Mouse (Mus musculus): ENCODE measurements around the gene Soat1. TPM values are rescaled to one million over a fixed set of nuclear protein-coding genes. Genes with fewer than 3 reads are reported as not detected.

Soat1 gene
- total RNA-seq, 2 experiments from 2014 or later, result 1,034 to 1,489 TPM

DNA sequence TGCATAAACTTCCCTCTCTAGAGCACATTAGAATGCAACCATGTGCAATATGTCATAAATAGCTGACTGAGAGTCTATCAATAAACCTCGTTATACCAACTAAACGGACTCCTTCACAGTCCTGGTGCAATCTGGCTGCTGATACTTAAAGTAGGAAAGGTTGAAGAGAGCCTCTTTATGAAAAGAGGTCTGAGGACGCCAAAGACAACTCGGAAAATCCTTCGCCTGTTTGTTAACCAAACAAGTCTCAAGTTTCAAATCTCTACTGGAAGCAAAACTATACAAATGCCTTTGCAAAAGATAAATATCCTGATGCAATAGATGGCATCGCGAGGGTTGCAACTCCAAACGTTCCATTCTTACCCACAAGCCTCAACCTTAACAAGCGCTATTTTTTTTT lies 9.2 kb downstream of the Soat1 start:
- no peak for DNase-seq

DNA sequence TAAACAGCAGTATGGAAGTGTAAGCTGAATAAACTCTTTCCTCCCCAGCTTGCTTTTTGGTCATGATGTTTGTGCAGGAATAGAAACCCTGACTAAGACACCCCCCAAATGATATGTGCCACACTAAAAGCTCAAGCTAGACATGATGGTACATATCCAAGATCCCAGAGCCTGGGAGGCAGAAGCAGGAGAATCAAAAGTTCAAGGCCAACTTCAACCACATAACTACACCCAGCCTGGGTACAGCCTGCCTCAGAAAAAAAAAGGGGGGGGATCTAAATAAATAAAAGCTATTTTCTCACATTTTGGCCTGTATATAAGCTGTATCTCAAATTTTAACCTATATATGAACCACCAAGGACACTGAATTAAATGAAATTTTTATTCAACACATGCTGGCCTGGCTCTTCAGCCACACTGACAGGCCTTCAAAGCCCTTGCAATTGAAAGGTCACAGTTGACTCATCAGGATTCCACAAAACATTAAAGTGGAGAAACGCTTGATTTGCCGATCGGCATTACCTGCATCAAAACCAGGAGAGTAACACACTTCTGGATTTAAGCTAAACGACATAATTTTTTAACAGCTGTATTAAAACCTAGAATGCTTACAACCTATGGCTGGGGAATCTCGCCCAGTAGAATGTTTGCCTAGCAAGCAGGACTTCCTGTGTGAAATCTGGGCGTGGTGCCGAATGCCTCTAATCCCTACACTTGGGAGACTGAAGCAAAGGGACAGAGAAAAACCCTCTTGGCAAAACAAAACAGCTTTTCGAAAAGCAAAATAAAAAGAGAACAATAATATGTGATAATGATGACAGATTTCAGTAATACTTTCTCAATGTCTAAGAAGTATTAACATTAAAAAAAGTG lies 9.9 kb downstream of the Soat1 start:
- peak in 1 of 2 experiments; percentile 57 for DNase-seq

DNA sequence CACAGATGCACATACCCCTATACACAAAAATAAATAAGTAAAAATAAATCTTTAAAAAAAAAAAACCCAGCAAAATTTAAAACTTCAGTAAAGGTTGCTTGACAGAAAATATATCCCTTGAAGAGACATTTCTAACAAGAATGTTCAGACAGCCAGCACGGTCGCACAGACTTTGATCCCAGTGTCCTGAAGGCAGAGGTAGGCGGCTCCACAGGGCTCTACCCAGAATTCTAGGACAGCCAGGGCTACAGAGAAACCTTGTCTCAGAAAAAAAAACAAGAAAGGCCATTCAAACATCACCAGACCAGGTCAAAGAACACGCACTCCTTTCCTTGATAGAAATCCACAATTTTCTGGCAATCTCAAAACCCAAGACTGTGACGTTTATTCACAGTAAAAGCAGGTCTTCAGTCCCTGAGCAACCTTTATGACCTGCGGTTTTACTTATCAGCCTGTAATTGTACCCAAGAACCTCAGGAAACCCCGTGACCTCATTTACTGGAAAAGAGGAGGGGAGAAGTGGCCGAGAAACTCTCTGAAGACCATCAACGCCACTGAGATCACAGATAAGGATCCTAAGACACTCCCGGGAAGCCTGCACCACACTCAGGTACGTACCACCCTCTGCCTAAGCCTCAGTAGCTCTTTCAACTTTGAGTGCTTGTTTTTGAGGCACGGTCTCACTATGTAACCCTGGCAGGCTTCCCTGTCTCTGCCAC lies 11.7 kb downstream of the Soat1 start:
- no peak for DNase-seq

DNA sequence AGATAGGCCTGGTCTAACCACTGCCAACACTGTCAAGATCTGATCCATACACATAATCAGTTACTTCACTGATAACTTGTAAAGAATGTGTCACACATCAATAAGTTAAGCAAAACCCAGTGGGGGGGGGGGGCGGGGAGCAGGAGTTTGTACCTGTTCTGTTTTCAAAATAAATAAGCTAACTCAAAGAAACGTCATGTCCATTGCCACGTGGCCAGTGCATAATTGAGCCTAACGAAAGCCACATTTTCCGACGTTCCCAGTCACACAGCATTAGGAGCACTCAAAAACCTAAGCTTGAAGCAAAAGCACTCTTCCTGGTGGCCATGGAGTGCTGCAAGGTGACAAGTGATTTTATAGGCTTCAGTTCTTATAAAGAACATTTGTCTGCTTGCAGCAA lies 13.1 kb downstream of the Soat1 start:
- no peak for DNase-seq

DNA sequence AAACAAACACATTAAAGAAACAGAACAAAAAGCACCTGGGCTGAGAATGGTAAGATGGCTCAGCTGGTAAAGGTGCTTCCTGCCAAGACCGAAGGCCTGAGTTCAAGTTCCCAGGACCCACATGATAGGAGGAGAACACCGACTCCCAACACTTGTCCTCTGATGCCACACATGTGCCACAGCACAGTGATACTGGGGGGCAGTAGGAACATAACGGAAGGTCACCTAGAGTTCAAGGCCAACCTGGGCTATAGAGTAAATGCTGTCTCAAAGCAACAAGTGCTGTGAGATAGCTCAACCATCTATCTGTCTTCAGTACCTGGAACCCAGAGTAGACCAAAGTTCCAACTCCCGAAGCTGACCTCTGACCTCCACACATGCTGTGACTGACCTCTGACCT lies 13.9 kb downstream of the Soat1 start:
- DNase-seq, result no peak

DNA sequence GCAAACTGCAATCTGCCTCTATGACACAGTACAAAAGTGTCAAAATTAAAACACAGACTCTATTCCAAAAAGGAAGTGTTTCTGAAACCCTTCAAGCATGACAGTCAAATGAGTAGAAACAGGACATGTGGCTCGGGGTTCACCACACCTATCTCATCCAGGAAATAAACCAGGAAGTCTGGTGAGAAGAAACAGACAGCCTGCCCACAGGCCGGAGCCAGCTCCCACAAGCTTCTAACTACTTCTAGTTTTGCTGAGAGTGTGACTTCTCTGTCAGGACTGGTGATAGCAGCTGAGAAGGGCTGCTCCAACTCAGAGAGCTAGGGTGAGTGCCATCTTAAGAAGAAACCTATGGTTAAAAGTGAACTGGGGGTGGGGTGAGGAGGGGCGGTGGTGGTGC lies 14.4 kb downstream of the Soat1 start:
- no peak for DNase-seq

DNA sequence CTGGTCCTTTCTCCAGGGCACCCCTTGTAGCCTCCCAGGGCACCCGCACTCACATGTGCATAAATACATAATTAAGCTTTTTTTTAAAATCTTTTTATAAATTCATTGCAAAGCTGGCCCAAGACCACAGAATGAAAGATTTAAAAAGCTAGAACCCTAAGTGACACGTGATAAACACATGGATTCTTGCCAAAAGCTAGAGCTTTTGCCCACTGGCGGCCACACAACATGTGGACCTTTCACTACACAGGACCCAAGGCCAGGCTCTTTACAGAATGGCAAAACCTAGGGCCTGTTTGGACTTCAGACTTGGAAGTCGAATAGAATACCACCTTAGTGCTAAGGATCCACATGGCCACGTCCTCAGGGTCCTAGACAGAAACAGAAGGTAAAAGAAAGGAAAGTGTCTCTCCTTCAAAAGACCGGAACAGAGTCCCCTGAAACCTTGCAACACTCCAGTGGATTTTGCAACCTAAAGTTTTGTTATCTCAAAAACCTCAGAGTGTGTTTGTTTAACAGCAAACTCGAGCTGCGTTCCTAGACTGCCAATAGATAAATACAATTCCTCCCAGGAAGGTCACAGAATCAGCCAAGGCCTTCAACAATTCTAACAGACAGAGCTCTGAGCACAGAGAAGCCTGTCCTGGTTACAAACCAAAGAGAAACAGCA lies 15.6 kb downstream of the Soat1 start:
- DNase-seq, result no peak

DNA sequence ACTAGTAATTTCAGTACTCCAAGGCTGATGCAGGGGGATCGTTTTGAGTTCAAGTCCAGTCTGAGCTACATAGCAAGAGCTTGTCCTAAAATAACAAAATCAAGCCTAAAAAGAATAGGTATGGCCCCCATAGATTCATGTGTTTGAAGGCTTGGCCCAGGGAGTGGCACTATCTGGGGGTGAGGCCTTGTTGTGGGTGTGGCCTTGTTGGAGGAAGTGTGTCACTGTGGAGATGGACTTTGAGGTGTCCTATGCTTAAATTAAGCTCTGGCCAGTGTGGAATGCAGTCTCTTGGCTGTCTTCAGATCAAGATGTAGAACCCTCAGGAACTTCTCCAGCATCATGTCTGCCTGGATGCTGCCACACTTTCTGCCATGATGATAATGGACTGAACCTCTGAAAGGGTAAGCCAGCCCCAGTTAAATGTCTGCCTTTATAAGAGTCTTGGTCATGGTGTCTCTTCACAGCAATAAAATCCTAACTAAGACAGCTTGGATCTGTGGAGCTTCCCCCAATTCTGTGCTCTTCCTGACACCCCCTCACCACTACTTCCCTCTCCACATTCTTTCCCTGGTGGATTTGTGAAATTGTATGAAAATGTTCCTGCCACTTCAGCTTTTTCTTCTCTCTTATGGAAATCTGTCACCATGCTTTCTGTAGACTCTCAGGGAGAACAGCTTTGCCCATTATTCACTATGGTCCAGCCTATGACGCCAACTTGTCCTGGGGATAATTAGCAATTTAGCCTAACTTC lies 18.9 kb downstream of the Soat1 start:
- no peak for DNase-seq

DNA sequence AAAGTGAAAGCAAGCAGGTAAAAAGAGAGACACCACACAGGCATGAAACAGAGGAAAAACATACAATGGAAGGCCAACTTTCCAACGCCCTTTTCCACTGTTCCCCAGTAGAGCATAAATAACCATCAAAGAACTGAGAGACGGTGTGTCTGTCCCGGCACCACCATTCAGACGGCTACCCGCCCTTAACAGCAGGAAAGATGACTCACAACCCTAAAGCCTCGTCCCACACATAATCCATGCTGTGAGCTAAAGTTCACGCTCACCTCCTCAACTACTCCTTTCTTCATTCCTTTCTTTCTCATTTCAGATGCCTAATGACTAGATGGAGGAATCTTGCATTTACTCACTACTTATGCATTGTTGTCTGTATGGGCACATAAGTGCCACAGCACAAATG lies 19.7 kb downstream of the Soat1 start:
- no peak for DNase-seq

DNA sequence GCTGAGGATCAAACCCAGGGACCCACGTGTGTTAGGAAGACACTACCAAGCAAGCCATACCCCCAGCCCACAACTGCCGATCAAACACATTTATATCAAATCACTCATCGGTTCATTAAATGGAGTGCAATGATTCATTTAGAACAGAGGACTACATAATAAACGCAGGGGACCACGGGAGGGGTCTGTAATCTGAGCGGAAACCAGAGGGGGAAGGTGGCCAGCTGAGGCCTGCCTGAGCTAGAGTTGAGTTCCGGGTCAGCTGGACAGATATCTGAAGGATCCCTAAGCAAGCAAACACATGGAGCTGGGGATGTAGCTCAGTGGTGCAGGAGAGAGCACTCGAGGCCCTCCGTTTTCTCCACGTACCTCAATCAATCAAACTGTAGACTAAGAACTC lies 20.3 kb downstream of the Soat1 start:
- no peak for DNase-seq

DNA sequence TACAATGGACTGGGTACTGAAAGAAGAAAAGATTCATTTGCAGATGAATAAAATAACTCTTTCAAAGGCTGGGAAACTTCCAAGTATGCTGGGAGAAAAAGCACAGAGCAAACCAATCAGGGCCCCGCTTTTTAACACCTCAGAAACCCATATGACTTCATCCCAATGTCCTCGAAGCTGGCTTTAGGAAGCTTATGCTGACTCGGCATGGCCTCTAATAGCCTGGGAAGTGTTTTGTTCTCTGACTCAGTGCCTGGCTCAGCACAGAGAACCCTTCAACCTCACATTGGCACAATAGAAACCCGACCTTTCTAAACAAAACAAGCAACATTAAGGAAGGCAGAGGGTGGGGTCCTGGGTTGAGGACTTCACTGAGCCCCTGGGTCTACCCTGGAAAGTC lies 23.7 kb downstream of the Soat1 start:
- DNase-seq, result peak in 1 of 2 experiments; percentile 53

DNA sequence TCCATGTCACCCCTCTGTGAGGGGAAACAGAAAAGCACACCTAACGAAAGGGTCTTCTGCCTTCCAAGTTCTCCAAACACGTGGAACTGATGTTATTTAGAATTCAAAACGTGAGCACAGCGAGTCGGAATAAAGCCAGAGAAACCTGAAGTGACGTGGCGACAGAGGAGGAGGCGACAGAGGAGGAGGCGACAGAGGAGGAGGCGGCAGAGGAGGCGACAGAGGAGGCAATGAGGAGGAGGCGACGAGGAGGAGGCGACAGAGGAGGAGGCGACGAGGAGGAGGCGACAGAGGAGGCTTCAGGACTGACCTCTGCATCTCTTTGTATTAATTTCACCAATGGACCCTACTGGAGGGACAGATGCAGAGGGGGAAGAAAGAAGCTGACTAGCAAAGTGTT lies 24.4 kb downstream of the Soat1 start:
- DNase-seq, result no peak

DNA sequence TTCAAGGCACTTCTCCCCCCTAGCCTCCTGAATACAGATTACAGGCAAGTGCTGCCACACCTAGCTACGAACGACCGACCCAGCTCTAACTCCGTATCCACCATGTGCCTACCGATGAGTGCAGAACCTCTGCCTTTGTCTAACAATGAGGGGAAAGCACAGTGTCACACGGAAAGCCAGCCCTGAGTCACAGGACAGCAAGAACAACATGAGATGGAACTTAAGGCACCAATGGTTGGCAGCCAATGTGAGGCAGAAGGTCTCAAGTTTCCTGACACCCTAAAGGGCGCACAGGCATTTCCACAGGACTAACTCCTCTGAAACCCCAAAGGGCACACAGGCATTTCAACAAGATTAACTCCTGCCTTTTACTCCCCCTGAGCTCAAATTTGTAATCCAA lies 25.0 kb downstream of the Soat1 start:
- DNase-seq, result no peak

DNA sequence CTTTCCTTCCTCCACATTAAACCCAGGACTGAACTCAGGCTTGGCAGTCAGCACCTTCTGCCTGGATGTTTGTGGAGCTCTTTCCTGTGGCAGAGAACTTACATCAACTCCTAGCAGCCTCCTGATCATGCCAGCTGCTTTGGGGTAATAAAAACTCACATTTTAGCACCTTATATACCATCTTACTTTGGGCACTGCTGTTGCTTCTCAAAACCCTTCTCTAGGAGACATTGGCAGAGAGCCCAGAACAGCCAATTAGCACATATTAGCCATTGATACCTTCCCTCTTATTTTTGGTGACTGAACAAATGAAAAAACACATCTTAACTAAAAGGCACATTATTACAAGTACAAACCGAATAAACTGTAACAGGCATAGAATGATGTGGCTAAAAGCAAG lies 29.1 kb downstream of the Soat1 start:
- no peak for DNase-seq

DNA sequence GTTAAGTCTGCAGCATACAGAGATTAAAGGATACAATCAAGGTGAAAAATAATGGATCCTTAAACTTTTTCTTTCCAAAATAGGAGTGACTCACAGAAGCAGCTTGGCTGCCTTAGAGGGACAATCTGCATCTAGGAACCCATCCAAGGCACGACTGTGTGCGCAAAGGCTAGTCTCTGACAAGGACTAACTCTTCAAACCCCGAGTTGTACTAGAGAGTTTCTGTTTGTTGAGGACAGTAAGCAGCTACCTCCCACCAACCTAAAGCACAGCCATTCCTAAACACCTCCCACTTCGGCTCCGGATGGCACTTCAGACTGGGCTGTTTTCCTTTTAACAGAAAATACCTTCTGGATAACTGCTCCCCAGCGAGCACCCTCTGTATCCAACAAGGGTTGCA lies 31.4 kb downstream of the Soat1 start:
- DNase-seq, result peak; percentile 56 to 57

DNA sequence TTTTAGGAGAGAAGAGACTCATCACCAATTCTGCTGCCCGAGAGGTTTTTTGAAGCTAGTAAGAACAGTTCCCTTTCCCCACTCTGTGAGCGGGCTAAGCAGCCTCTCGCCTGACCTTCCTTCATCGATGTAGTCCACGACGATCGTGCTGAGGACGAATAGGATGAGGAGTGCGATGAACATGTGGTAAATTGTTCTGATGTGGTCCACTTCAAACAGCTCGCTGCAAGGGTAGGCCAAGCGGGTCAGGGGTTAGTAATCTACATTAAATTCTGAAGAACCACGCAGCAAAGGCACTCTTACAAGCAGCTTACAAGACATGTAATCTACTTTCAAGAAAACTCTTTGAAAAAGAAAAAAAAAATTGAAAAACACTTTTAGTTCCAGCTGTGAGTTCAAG lies 31.9 kb downstream of the Soat1 start:
- no peak for DNase-seq

DNA sequence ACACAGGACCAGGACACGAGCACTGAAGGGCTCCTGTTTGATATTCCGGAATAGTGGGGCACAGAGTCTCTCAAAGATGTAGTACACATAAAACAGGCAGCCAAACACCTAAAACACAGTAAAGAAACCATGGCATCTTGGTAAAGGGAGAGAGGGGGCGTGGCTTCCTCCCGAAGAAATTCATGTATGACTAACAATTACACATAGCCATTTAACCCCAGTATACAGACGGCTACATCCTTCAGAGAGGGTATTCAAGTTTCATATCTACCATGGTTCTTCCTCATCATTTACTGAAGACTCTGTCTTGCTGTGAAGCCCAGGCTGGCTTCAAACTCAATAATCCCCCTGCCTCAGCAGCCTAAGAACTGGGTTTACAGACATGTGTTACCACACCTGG lies 36.4 kb downstream of the Soat1 start:
- no peak for DNase-seq

DNA sequence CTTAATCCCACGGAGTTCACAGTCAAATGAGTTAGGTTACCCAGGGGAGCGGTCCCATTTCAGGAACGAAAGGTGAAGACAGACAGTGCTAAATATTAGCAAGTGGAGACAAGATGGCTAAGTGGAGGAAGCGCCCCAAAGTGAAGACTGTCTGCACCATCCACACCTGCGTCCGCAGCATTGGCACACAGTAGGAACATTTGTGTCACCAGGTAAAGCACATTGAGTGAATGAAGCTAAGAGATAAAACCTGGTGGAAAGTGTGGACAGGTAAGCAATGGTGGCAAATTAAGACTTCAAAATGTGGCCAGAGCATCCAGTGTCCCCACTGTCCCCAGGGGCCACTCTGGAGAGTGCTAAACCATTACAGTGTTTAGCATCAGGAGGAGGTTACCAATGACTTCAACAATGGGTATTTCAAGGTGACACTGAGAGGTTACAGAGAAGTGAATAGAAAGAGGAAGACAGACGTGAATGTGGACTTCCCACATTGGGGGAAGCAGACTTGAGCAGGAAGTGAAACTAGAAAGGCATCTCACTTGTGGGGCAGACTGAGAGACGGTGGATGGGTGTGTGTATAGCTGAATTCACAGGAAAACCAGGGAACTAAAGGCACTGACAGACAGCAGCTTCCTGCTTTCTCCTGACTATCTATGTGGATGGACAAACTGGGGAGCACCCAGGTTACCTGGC lies 37.0 kb downstream of the Soat1 start:
- no peak for DNase-seq

DNA sequence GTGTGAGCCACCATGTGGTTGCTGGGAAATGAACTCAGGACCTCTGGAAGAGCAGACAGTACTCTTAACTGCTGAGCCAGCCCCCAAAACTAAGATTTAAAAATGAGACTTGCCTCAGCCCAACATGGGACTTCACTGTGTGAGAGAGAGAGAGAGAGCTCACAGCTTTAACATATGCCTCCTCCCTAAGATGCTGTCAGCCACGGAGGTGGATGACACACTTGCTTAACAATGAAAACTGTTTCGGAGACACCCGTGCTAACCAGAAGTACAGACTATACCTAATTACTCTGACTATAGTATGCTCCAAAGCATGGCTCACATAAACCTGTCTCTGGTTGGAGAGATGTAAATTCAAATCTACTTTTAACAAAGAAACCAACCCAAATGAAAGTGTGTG lies 40.6 kb downstream of the Soat1 start:
- no peak for DNase-seq

DNA sequence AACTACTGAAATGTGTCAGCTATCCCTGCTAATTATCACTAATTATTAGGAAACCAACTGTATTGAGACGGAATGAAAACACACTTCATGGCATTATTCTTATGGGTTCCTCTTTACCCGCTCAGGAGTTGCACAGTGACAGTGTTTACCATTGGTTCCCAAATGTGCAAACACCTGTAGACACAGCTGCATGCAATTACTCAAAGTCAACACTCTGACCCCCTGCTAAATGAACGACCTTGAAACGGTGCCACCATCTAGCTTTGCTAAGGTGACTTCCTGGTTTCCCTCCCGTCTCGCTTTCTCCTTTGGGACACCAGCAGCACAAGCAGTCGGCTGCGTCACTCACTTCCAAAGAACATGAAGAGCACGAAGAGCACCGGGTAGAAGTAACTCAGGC lies 41.6 kb downstream of the Soat1 start:
- DNase-seq, result no peak

DNA sequence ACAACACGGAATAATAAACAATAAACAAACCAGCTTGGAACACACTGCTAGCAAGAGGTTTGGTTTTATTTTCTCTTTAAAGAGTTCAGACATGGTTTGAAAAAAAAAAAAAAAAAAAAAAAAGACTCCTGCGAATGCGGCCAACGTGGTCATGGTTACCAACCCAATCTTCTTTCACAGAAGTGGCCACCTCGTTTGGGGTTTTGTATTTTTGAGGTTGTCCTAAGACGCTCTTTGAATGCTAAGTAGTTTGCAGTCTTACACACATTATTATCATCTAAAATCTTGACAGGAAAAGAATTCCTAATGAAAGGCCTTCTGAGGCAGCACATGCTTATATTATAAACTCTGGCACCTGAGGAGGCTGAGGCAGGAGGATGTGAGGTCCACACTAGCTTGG lies 45.7 kb downstream of the Soat1 start:
- DNase-seq, result no peak

DNA sequence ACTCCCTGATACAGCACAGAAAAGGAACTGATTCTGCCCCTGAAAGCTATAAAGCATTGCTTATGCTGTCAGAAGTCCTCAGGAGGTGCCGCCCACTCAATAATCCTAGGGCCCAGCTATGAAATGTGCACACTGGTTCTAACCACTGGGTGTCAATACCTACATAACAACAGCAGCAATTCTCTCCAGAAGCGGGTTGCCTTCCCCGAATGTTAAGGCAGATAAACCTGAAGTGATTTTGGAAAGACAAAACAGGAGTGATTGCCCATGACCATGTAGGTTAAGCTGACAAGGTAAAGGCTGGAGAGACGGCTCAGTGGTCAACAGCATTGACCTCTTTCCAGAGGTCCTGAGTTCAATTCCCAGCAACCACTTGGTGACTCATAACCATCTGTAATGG lies 48.4 kb downstream of the Soat1 start:
- DNase-seq, result no peak
